Mouse (Mus musculus): ENCODE measurements around the gene Alkbh6. TPM values are rescaled to one million over a fixed set of nuclear protein-coding genes. Genes with fewer than 3 reads are reported as not detected.

Gene Alkbh6
- polyA plus RNA-seq, 1 experiment, result 39.9 TPM

DNA sequence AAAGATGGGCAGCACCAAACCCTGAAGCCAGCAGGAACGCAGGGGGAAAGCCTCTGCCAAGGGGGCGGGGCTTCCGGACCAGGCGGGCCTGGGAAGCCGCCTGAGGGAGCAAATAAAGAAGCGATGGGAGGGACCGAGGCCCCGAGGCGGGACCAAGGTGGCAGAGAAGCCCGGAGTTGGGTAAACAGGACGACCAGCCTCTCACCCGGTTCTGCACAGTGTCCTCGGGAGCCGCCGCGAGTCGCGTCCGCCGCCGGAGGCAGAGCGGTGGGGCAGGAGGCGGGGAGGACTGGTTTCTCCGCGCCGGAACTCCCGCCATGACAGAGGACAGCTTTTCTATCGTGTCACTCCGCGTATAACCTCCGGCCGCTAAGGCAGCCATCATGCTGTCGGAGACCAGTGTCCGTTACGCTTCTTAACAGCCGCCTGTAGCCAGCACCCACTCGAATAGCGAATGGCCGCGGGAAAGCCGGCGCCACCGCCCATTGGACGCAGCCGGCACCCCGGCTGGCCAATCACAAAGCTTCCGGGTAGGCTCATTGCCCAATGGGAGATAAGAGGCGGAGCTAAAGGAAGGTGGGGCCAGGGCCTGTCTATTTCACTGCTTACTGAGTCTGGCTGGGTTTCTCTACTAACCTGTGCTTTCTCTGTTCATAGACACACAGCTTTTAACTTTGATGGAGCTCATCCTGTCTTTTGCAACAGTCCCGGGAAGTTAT is 28.4 kb upstream of the Alkbh6 start, which contains the start of the genes Thap8 and Wdr62:
Gene Thap8 (plus strand): TSS at position 144 of the 719 bp plus-strand sequence.
Gene Wdr62 (minus strand): TSS at position 469 of the 719 bp plus-strand sequence.
- Histone ChIP-seq H3K4me3 (ENCODE audit: insufficient read depth, low read length) (peak within 1 kb of the TSS; percentile 89), H3K4me1 (ENCODE audit: control insufficient read depth, insufficient read depth, low read length) (peaks cover 27% of the 10 kb centered on the region), H3K27ac (ENCODE audit: insufficient read depth, low read depth, low read length) (peak within 1 kb of the TSS; percentile 94)
- no peak for TF ChIP-seq POLR2A (IDR thresholded peaks at IDR 0.05; ENCODE audit: borderline replicate concordance, low read depth, low read length)
- no peak for TF ChIP-seq CTCF (IDR thresholded peaks at IDR 0.05; ENCODE audit: low read depth, low read length)

DNA sequence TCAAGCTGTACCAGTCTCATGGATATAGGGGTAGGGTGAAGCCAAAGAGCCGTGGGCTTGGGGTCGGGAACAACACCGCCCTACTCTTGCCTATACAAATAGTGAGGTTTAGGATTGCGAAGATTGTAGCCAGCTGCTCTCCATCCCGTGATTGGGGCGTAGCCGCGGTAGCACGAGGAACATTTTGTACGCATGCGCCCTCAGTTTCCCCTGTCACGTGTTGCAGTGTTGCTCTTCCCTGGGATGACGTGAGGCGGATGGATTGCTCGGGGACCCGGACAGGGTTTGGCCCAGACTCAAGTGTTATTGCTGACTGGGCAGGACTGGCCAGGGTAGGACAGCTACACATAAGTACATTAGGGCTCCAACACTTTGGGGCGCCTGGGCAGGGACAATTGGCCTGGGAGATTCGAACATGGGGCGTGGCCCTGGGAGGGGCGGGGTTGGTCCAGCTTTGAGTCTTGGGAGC is 27.8 kb upstream of the Alkbh6 start:
- Histone ChIP-seq H3K27ac (ENCODE audit: insufficient read depth, low read depth, low read length) (peak overlapping the region; percentile 94), H3K4me1 (ENCODE audit: control insufficient read depth, insufficient read depth, low read length) (peaks cover 33% of the 10 kb centered on the region), H3K4me3 (ENCODE audit: insufficient read depth, low read length) (peak overlapping the region; percentile 89)
- 0 out of 2 replicates have a peak, but pooled peaks have one; percentile 27 for TF ChIP-seq POLR2A (IDR thresholded peaks at IDR 0.05; ENCODE audit: borderline replicate concordance, low read depth, low read length)
- TF ChIP-seq CTCF (IDR thresholded peaks at IDR 0.05; ENCODE audit: low read depth, low read length), result no peak

DNA sequence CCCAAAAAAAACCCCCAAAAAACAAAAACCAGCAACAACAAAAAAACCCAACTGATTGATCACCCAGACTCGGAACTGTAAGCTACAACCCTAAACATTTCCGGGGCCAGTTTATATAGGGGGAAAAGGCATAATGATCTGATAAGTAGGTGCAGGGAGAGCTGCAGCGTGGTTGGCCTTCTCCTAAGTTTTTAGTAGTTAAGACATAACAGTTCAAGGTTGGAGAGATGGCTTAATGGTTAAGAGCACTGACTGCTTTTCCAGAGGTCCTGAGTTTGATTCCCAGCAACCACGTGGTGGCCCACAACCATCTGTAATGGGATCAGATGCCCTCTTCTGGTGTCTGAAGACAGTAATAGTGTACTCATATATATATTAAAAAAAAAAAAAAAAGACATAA is 27.0 kb upstream of the Alkbh6 start:
- H3K27ac ChIP-seq (ENCODE audit: insufficient read depth, low read depth, low read length), result peak overlapping the region; percentile 94; the same call in 1 of the 2 replicates
- TF ChIP-seq POLR2A (IDR thresholded peaks at IDR 0.05; ENCODE audit: borderline replicate concordance, low read depth, low read length) (no peak), CTCF (IDR thresholded peaks at IDR 0.05; ENCODE audit: low read depth, low read length) (no peak)
- peaks cover 34% of the 10 kb centered on the region for H3K4me1 ChIP-seq (ENCODE audit: control insufficient read depth, insufficient read depth, low read length)
- no peak overlapping the region for H3K4me3 ChIP-seq (ENCODE audit: insufficient read depth, low read length)

DNA sequence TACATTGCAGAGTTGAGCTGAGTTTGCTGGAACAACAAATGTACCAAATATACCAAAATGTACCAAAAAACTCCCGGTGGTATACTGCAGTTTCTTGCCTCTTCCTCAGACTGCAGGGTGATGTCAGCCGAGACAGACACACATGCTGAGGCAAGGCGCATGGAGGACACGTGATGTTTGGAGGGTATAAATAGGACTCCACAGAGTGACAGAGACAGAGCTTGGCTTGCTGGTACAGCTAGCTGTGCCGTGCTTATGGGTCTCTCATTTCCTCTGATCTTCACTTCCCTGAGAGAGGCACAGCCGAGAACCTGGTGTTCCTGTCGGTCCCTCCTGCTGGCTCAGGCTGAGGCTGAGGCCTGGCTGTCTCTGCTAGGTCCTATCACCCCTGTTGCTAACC is 25.8 kb upstream of the Alkbh6 start:
- Histone ChIP-seq H3K4me3 (ENCODE audit: insufficient read depth, low read length) (no peak overlapping the region), H3K27ac (ENCODE audit: insufficient read depth, low read depth, low read length) (peak overlapping the region; percentile 67), H3K4me1 (ENCODE audit: control insufficient read depth, insufficient read depth, low read length) (peaks cover 40% of the 10 kb centered on the region)
- no peak for TF ChIP-seq CTCF (IDR thresholded peaks at IDR 0.05; ENCODE audit: low read depth, low read length)
- no peak for TF ChIP-seq POLR2A (IDR thresholded peaks at IDR 0.05; ENCODE audit: borderline replicate concordance, low read depth, low read length)

DNA sequence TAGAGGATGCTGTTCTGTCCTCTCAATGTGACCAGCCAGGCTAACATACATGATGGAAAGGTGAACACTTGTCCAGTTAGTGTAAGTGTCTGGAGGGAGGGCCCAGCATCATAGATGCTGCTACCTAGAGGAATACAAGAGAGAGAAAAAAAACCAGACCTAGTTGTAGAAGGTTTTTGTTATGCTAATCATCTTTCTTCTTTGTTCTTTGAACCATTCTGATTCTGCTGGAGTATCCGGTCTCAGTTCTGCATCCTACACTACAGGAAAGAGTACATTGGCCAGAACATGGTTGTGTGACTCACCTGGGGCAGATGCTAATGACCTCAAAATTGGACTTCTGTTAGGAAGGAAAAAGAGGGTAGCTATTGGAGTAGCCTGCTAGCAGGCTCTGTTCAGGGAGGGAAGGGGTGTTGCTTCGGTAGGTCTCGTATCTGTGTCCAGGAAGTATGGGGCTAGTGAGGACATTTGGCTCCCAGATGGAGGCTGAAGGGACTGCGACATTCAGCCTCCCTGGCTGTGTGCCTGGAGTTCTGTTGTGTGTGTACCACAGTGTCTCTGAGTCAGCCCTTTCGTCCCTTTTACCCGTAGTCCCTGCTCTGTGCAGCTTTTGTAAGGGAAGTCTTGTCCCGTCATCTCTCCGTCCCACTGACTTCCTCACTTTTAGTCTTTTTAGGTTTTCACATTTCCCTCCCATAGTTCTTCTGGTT is 21.7 kb upstream of the Alkbh6 start:
- Histone ChIP-seq H3K4me1 (ENCODE audit: control insufficient read depth, insufficient read depth, low read length) (peaks cover 24% of the 10 kb centered on the region), H3K4me3 (ENCODE audit: insufficient read depth, low read length) (no peak overlapping the region), H3K27ac (ENCODE audit: insufficient read depth, low read depth, low read length) (peak overlapping the region; percentile 1; the same call in 1 of the 2 replicates)
- TF ChIP-seq POLR2A (IDR thresholded peaks at IDR 0.05; ENCODE audit: borderline replicate concordance, low read depth, low read length) (no peak), CTCF (IDR thresholded peaks at IDR 0.05; ENCODE audit: low read depth, low read length) (no peak)

DNA sequence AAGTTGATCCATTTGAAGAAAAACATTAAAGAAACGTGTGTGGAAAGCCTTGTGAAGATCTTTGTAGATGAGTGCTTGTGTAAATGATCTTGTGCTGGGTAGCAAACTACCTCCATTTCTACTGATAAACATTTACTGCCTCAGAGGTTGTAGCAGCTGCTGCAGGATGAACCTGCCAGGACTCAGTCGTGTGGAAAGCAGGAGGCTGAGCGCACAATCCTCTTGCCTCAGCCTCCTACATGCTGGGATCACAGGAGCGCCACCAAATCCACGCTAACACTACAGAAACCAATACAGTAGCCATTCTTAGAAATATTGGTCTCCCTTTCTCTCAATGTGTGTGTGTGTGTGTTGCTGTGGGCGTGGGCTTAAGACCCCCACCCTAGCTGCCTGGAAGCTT is 20.5 kb upstream of the Alkbh6 start:
- no peak for TF ChIP-seq POLR2A (IDR thresholded peaks at IDR 0.05; ENCODE audit: borderline replicate concordance, low read depth, low read length)
- no peak for TF ChIP-seq CTCF (IDR thresholded peaks at IDR 0.05; ENCODE audit: low read depth, low read length)
- peaks cover 15% of the 10 kb centered on the region for H3K4me1 ChIP-seq (ENCODE audit: control insufficient read depth, insufficient read depth, low read length)
- H3K4me3 ChIP-seq (ENCODE audit: insufficient read depth, low read length), result no peak overlapping the region
- no peak overlapping the region for H3K27ac ChIP-seq (ENCODE audit: insufficient read depth, low read depth, low read length)

DNA sequence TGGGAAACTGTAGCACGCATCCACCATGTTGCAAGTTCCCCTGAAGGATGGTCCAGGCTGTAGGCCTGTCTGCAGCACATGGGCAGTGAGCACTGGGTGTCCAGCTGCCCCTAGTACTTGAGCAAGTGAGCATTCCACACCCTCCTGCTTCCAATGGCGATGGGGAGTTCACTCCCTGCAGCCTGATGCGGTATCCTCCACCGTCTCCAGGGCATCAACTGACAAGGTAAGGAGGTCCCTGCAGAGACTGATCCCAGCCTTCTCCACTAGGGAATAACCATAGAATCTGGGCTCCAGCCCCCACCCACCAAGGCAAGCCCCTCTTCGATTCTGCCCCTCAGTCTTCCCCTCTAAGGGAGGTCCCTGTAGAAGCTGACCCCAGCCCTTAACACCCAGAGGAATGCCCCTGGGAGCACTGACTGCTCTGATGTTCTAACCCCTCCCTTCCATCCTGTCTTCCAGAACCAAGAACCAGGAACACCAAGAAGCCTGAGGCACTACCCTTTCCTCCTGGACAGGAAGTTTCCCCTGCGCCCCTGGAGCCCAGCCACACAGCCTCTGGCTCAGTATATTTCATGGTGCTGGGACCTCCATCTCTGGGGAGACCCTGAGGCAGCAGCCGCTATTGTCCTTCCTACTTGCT is 19.3 kb upstream of the Alkbh6 start:
- Histone ChIP-seq H3K4me3 (ENCODE audit: insufficient read depth, low read length) (no peak overlapping the region), H3K4me1 (ENCODE audit: control insufficient read depth, insufficient read depth, low read length) (peaks cover 14% of the 10 kb centered on the region), H3K27ac (ENCODE audit: insufficient read depth, low read depth, low read length) (no peak overlapping the region)
- TF ChIP-seq CTCF (IDR thresholded peaks at IDR 0.05; ENCODE audit: low read depth, low read length), result no peak
- TF ChIP-seq POLR2A (IDR thresholded peaks at IDR 0.05; ENCODE audit: borderline replicate concordance, low read depth, low read length), result no peak

DNA sequence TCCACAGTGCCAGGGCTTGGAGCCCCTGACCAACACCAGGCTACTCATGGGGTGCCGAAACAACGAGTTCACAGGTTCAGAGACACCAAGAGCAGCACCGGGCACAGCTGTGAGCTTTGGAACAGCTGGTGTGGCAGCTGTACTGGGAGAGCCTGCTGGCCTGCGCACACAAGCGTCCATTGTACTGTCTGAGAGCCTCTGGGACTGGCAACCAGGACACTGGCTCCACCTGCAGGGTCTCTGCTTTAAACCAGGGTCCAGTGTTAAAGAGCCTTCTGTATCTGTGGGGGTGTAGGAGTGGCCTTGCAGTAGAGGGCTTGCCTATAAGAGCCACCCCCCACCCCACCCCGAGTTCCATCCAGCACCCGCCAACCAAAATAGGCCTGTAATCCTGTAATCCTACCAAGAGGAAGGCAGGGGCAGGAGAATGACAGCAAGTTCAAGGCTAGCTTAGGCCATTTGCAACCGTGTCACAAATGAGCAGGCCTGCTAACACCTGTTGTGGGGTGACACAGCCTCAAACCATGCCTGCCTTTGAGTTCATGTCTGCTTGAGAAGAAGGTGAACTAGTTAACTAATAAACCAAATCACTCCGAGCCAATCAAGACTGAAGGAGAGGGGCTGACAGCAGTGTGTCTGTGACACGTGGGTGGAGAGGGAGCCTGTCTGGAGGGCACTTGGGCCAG is 18.7 kb upstream of the Alkbh6 start:
- H3K4me1 ChIP-seq (ENCODE audit: control insufficient read depth, insufficient read depth, low read length), result peaks cover 14% of the 10 kb centered on the region
- TF ChIP-seq POLR2A (IDR thresholded peaks at IDR 0.05; ENCODE audit: borderline replicate concordance, low read depth, low read length) (no peak), CTCF (IDR thresholded peaks at IDR 0.05; ENCODE audit: low read depth, low read length) (no peak)
- no peak overlapping the region for H3K27ac ChIP-seq (ENCODE audit: insufficient read depth, low read depth, low read length)
- no peak overlapping the region for H3K4me3 ChIP-seq (ENCODE audit: insufficient read depth, low read length)

Measured in bone marrow macrophage, adult 2 months (primary cell).